Mouse (Mus musculus) kidney, adult 8-10 months (tissue): ENCODE measurements around the gene Kcnj11.

ENCODE experiments used
- DNase-seq, 2 experiments: peaks; one replicate each; pipeline ENCODE4 v3.0.0; 2022

Gene Kcnj11

DNA sequence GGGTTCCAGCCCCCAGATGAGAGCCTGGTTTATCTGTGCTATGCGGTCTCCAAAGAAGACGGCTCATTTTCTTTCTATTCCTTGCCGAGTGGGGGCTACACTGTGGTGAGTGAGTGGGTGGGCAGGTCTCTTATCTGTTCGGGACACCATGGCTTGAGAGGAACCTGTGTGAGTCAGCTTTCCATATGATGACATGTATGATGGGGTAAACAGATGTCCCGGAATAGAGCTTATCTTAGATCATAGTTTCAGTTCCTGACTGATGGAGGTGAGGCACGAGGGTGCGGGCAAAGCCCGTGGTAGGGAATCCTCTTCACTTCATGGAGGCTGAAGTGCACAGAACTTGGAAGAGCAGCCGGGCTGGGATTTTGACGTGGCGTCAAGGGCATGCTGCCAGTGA lies 54.7 kb downstream of the Kcnj11 start:
- no peak for DNase-seq

DNA sequence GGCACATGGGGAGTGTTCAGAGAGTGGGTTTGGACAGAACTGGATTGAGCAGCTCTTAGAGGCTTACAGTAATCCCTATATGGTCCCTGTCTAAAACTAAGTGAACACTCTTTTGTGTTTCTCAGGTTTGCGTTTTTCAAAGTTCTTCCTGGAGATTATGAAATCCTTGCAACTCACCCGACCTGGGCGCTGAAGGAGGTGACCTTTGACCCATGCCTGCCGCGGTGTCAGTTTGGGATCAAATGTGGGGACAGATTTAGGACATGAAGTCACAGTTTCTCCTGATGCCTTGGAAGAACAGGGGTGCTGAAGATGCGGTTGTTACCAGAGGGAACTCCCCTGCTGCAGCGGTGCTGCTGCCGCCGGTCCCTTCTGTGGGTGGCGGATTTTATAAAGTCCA lies 56.5 kb downstream of the Kcnj11 start:
- no peak for DNase-seq
